Mouse (Mus musculus): ENCODE data around the gene Kel. TPM values are rescaled to one million over a fixed set of nuclear protein-coding genes. Genes with fewer than 3 reads are reported as not detected.

The Kel gene
- total RNA-seq, 2 experiments from 2014 or later: not detected

- no peak overlapping the region for H3K27ac ChIP-seq
- intact Hi-C loops (cut with DNase I): no loop called here
- no peak for DNase-seq
- no peak overlapping the region for H3K4me3 ChIP-seq
- no peak for TF ChIP-seq CTCF (IDR thresholded peaks at IDR 0.05)
Observed at GRCm38 (mm10) chr6:41640449-41640848, 63.7 kb downstream of the Kel start.

GRCm38 (mm10) chr6:41637927-41638506 lies 66.1 kb downstream of the Kel start:
- H3K4me3 ChIP-seq: no peak overlapping the region
- no peak for TF ChIP-seq CTCF (IDR thresholded peaks at IDR 0.05)
- no peak for DNase-seq
- H3K27ac ChIP-seq: no peak overlapping the region
- intact Hi-C loops (cut with DNase I): no loop called here

GRCm38 (mm10) chr6:41637393-41637792 lies 66.7 kb downstream of the Kel start:
- intact Hi-C loops (cut with DNase I): no loop called here
- Histone ChIP-seq H3K27ac (no peak overlapping the region), H3K4me3 (no peak overlapping the region)
- no peak for TF ChIP-seq CTCF (IDR thresholded peaks at IDR 0.05)
- no peak for DNase-seq

Other genes with a start within 250 kb of the Kel start
- not detected for gene Prss1, start 245.4 kb downstream of the Kel start, total RNA-seq (2021)
- not detected for gene Prss2, start 182.6 kb downstream of the Kel start, total RNA-seq (2021)
- gene Ephb6, start 98.9 kb downstream of the Kel start, total RNA-seq (2021): under 1 TPM; 0.54 to 0.98 TPM
- not detected for gene Trpv6, start 67.9 kb downstream of the Kel start, total RNA-seq (2021)
- gene Trpv5, start 23.6 kb downstream of the Kel start, total RNA-seq (2021): not detected
- gene Llcfc1, start 19.9 kb downstream of the Kel start, total RNA-seq (2021): not detected
- gene Olfr459, start 70.8 kb upstream of the Kel start, total RNA-seq (2021): not detected
- not detected for gene Pip, start 143.2 kb upstream of the Kel start, total RNA-seq (2021)
- not detected for gene Sval2, start 148.7 kb upstream of the Kel start, total RNA-seq (2021)
- not detected for gene Sval1, start 247.3 kb upstream of the Kel start, total RNA-seq (2021)